In the genomic region with DNA sequence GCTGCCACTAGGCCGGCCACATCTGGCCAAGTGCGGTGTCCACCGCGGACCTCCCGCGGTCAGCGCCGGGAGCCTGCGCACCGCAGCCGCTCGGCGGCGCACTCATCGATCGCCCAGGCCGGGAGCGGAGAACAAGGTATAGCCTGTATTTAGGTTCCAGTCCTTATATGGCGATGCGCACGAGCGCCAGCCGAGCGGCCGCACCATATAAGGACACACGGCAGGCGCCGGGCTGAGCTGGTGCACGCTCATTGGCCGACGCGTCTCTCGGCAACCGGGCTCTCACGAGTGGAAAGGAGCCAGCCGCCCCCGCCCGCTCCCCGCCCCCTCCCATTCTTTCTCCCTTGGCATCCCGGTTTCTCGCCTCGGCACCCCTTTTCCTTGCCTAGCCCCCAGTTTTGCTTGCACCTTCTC, we compare ENCODE assay signal across 9 mouse cellular contexts. TPM values are rescaled to one million over a fixed set of nuclear protein-coding genes. Genes with fewer than 3 reads are reported as not detected.
DNase-seq lines count a peak whose midpoint lies in the region; ATAC-seq and TF ChIP-seq lines count a peak whose summit lies in the region.
"Had no signal": no experiment of that assay in that cellular context is flagged by ENCODE, and none has a peak within 500 bp of the region (broad histone marks: within the 10 kb centered on the region; RNA-seq: fewer than 3 reads in every experiment).

No protein-coding gene starts in this region.

- ATAC-seq in forebrain, embryonic 14.5 days: peak; percentile 94
- ATAC-seq in hindbrain, embryonic 11.5 days (ENCODE audit: low FRiP score): peak; percentile 90
- ATAC-seq in erythroblast, adult 5-6 weeks (replicated peaks; ENCODE audit: low FRiP score, poor library complexity, severe bottlenecking): no peak

- H3K4me3 ChIP-seq in ES-Bruce4 (ENCODE audit: low read depth, low read length): peak overlapping the region; percentile 40
- H3K4me3 ChIP-seq in forebrain, embryonic 14.5 days (ENCODE audit: low read depth, low read length): peak overlapping the region; percentile 35
- peak overlapping the region; percentile 31 for H3K4me3 ChIP-seq in hindbrain, embryonic 11.5 days (ENCODE audit: low read depth, low read length)

- peak; percentile 29 for TF ChIP-seq CTCF in ES-Bruce4 (IDR thresholded peaks at IDR 0.05; ENCODE audit: low read depth, low read length)

- peak; percentile 79 for DNase-seq in adrenal gland, postnatal 25 days
- peak; percentile 98 for DNase-seq in forebrain, embryonic 14.5 days (ENCODE audit: low spot score)
- DNase-seq in hindbrain, embryonic 11.5 days (ENCODE audit: low spot score): peak; percentile 90
- DNase-seq in left cerebral cortex, adult 11 months (ENCODE audit: low spot score): peak; percentile 54
- DNase-seq in lung, postnatal 4 days: peak; percentile 85 to 89
- peak; percentile 88 for DNase-seq in right cerebral cortex, postnatal 14 days

- TF ChIP-seq EP300 in ES-Bruce4 (IDR thresholded peaks at IDR 0.05; ENCODE audit: insufficient read depth, low read depth, low read length): no peak

- H3K27ac ChIP-seq in ES-Bruce4 (ENCODE audit: insufficient read depth, low read length): no peak overlapping the region
- H3K27ac ChIP-seq in forebrain, embryonic 14.5 days (ENCODE audit: low read depth, low read length): peak overlapping the region; percentile 93
- H3K27ac ChIP-seq in hindbrain, embryonic 11.5 days (ENCODE audit: low read depth, low read length): peak overlapping the region; percentile 79
- H3K27ac ChIP-seq: macrophage had no signal

- H3K9me3 ChIP-seq in ES-Bruce4 (replicated peaks; ENCODE audit: control insufficient read depth, insufficient read depth, low read length, poor library complexity, severe bottlenecking): no peaks in the 10 kb centered on the region
- H3K9me3 ChIP-seq in forebrain, embryonic 14.5 days (replicated peaks; ENCODE audit: control insufficient read depth, low read length): no peaks in the 10 kb centered on the region
- H3K9me3 ChIP-seq in hindbrain, embryonic 11.5 days (ENCODE audit: control insufficient read depth, low read length): no peaks in the 10 kb centered on the region

- no peaks in the 10 kb centered on the region for H3K36me3 ChIP-seq in ES-Bruce4 (ENCODE audit: control insufficient read depth, insufficient read depth, low read length, poor library complexity, severe bottlenecking)
- H3K36me3 ChIP-seq in forebrain, embryonic 14.5 days (ENCODE audit: control insufficient read depth, insufficient read depth, low read length): no peaks in the 10 kb centered on the region
- no peaks in the 10 kb centered on the region for H3K36me3 ChIP-seq in hindbrain, embryonic 11.5 days (ENCODE audit: control insufficient read depth, insufficient read depth, low read length)

- under 1% methylated on average over 38 of the region's 42 CpGs for WGBS in forebrain, embryonic 14.5 days
- under 1% methylated on average over 40 of the region's 42 CpGs for WGBS in hindbrain, embryonic 11.5 days

- H3K4me2 ChIP-seq in forebrain, embryonic 14.5 days (ENCODE audit: low read length): peak overlapping the region; percentile 98
- peak overlapping the region; percentile 74 for H3K4me2 ChIP-seq in hindbrain, embryonic 11.5 days (replicated peaks; ENCODE audit: low read depth, low read length)

- TF ChIP-seq POLR2A in ES-Bruce4 (IDR thresholded peaks at IDR 0.05; ENCODE audit: insufficient read depth, low read length): no peak

- H3K27me3 ChIP-seq in ES-Bruce4 (ENCODE audit: control insufficient read depth, insufficient read depth, low read length, poor library complexity, severe bottlenecking): peaks cover 56% of the 10 kb centered on the region
- H3K27me3 ChIP-seq in forebrain, embryonic 14.5 days (replicated peaks; ENCODE audit: control insufficient read depth, insufficient read depth, low read length): peaks cover 67% of the 10 kb centered on the region
- H3K27me3 ChIP-seq in hindbrain, embryonic 11.5 days (ENCODE audit: control insufficient read depth, insufficient read depth, low read length): peaks cover 78% of the 10 kb centered on the region

- peak overlapping the region; percentile 17; the same call in 1 of the 2 replicates for H3K9ac ChIP-seq in ES-Bruce4 (ENCODE audit: low read depth, poor library complexity, severe bottlenecking)
- H3K9ac ChIP-seq in forebrain, embryonic 14.5 days (ENCODE audit: low read length): peak overlapping the region; percentile 63
- peak overlapping the region; percentile 45 for H3K9ac ChIP-seq in hindbrain, embryonic 11.5 days (ENCODE audit: low read depth, low read length)

- peaks cover 5% of the 10 kb centered on the region for H3K4me1 ChIP-seq in ES-Bruce4 (ENCODE audit: control insufficient read depth, insufficient read depth, low read length)
- H3K4me1 ChIP-seq in forebrain, embryonic 14.5 days (ENCODE audit: control insufficient read depth, insufficient read depth, low read length): peaks cover 37% of the 10 kb centered on the region
- H3K4me1 ChIP-seq in hindbrain, embryonic 11.5 days (replicated peaks; ENCODE audit: control insufficient read depth, insufficient read depth, low read length): peaks cover 16% of the 10 kb centered on the region

RNA-seq across cellular contexts. Expression of a gene that starts 12.5 kb away (rescaled TPM):
- polyA plus RNA-seq in ES-Bruce4 (2011; ENCODE audit: insufficient read depth, insufficient read length, low read depth, missing spikeins): 0.75 and 1.7 TPM in 2 replicates
- 9.2 and 13.0 TPM in 2 replicates for total RNA-seq in adrenal gland, postnatal 25 days (2021)
- polyA plus RNA-seq in forebrain, embryonic 14.5 days (2014; fragmentation: Nextera tagmentation; extraction: Ambion mirVana): 12.8 and 15.0 TPM in 2 replicates
- polyA plus RNA-seq in hindbrain, embryonic 11.5 days (2014; fragmentation: Nextera tagmentation; extraction: Ambion mirVana): 9.1 and 9.3 TPM in 2 replicates
- 0.38 and 0.42 TPM in 2 replicates for total RNA-seq in erythroblast, adult 5-6 weeks (2015; ENCODE audit: low replicate concordance)
- 0.70 and 1.4 TPM in 2 replicates for total RNA-seq in erythroblast, adult 5-6 weeks (2017; ENCODE audit: low replicate concordance)

RNA-seq across cellular contexts. Expression of a gene that starts 30.5 kb away (rescaled TPM):
- polyA plus RNA-seq in ES-Bruce4 (2011; ENCODE audit: insufficient read depth, insufficient read length, low read depth, missing spikeins): 11.6 and 12.9 TPM in 2 replicates
- total RNA-seq in adrenal gland, postnatal 25 days (2021): 8.9 and 9.8 TPM in 2 replicates
- 19.2 and 22.1 TPM in 2 replicates for polyA plus RNA-seq in forebrain, embryonic 14.5 days (2014; fragmentation: Nextera tagmentation; extraction: Ambion mirVana)
- polyA plus RNA-seq in hindbrain, embryonic 11.5 days (2014; fragmentation: Nextera tagmentation; extraction: Ambion mirVana): 44.4 and 54.5 TPM in 2 replicates
- total RNA-seq in erythroblast, adult 5-6 weeks (2015; ENCODE audit: low replicate concordance): 0.19 and 0.42 TPM in 2 replicates
- total RNA-seq in erythroblast, adult 5-6 weeks (2017; ENCODE audit: low replicate concordance): not detected in 2 replicates

RNA-seq across cellular contexts. Expression of a gene that starts 32.8 kb away (rescaled TPM):
- 0.32 and 0.46 TPM in 2 replicates for polyA plus RNA-seq in ES-Bruce4 (2011; ENCODE audit: insufficient read depth, insufficient read length, low read depth, missing spikeins)
- 100 and 121 TPM in 2 replicates for total RNA-seq in adrenal gland, postnatal 25 days (2021)
- polyA plus RNA-seq in forebrain, embryonic 14.5 days (2014; fragmentation: Nextera tagmentation; extraction: Ambion mirVana): 9.3 and 14.5 TPM in 2 replicates
- 5.4 and 7.1 TPM in 2 replicates for polyA plus RNA-seq in hindbrain, embryonic 11.5 days (2014; fragmentation: Nextera tagmentation; extraction: Ambion mirVana)
- 4.8 and 7.7 TPM in 2 replicates for total RNA-seq in erythroblast, adult 5-6 weeks (2015; ENCODE audit: low replicate concordance)
- total RNA-seq in erythroblast, adult 5-6 weeks (2017; ENCODE audit: low replicate concordance): 4.3 and 9.4 TPM in 2 replicates
